In the genomic region with DNA sequence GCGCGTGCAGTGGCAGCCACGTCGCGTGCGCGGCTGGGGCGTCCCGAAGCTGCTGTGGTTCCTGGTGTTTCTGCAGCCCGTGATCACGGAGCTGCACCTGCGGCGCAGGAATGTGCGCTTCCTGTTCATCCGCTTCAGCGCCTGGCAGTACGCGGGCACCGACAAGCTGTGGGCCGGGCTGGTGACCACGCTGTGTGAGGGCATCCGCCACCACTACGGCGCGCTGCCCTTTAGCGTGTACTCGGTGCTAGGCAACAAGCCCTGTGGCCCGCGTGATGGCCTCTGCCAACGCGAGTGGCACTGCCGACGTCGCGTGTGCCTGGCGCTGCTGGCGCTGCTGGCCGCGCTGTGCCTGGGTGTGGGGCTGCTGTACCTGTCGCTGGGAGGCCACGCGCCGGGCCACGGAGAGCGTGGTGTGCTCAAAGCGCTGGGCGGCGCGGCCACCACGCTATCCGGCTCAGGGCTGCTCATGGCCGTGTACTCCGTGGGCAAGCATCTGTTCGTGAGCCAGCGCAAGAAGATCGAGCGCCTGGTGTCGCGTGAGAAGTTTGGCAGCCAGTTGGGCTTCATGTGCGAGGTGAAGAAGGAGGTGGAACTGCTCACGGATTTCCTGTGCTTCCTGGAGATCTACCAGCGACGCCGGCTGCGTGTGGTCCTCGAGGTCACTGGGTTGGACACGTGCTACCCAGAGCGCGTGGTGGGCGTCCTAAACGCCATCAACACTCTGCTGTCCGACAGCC, we compare ENCODE assay signal across 8 mouse cellular contexts. TPM values are rescaled to one million over a fixed set of nuclear protein-coding genes. Genes with fewer than 3 reads are reported as not detected.
DNase-seq lines count a peak whose midpoint lies in the region; ATAC-seq lines count a peak whose summit lies in the region.

No protein-coding gene starts in this region.

- ATAC-seq in heart, embryonic 12.5 days (ENCODE audit: insufficient number of reproducible peaks, low FRiP score), result 0 out of 2 replicates have a peak, but pooled peaks have one; percentile 4
- ATAC-seq in embryonic facial prominence, embryonic 11.5 days (replicated peaks; ENCODE audit: insufficient number of reproducible peaks, low FRiP score, low TSS enrichment, low read depth), result no peak
- no peak for ATAC-seq in activated CD4-positive, CD25-positive, alpha-beta regulatory T cell, adult 4 months

- H3K27ac ChIP-seq in heart, embryonic 12.5 days (ENCODE audit: poor library complexity, severe bottlenecking), result no peak overlapping the region
- no peak overlapping the region for H3K27ac ChIP-seq in embryonic facial prominence, embryonic 11.5 days (replicated peaks; ENCODE audit: low read depth, low read length)
- H3K27ac ChIP-seq in limb, embryonic 10.5 days, result peak overlapping the region; percentile 53

- H3K27me3 ChIP-seq in heart, embryonic 12.5 days (replicated peaks), result peaks cover 83% of the 10 kb centered on the region
- peaks cover 70% of the 10 kb centered on the region for H3K27me3 ChIP-seq in embryonic facial prominence, embryonic 11.5 days (ENCODE audit: control insufficient read depth, insufficient read depth, low read length)
- H3K27me3 ChIP-seq in limb, embryonic 10.5 days (ENCODE audit: low read depth, poor library complexity, severe bottlenecking), result peaks cover 83% of the 10 kb centered on the region
- H3K27me3 ChIP-seq in splenic B cell, adult 2 months (ENCODE audit: control insufficient read depth, insufficient read depth, low read length, poor library complexity, severe bottlenecking), result no peaks in the 10 kb centered on the region

- H3K9me3 ChIP-seq in heart, embryonic 12.5 days (replicated peaks), result no peaks in the 10 kb centered on the region
- no peaks in the 10 kb centered on the region for H3K9me3 ChIP-seq in embryonic facial prominence, embryonic 11.5 days (replicated peaks; ENCODE audit: control insufficient read depth, low read length)
- no peaks in the 10 kb centered on the region for H3K9me3 ChIP-seq in limb, embryonic 10.5 days (replicated peaks)

- no peaks in the 10 kb centered on the region for H3K36me3 ChIP-seq in heart, embryonic 12.5 days
- no peaks in the 10 kb centered on the region for H3K36me3 ChIP-seq in embryonic facial prominence, embryonic 11.5 days (replicated peaks; ENCODE audit: control insufficient read depth, insufficient read depth, low read depth, low read length)
- peaks cover 1% of the 10 kb centered on the region; the same call in 1 of the 2 replicates for H3K36me3 ChIP-seq in limb, embryonic 10.5 days
- H3K36me3 ChIP-seq in splenic B cell, adult 2 months (ENCODE audit: control insufficient read depth, insufficient read depth, low read length, poor library complexity, severe bottlenecking), result no peaks in the 10 kb centered on the region

- H3K4me2 ChIP-seq in heart, embryonic 12.5 days, result peak overlapping the region; percentile 78
- H3K4me2 ChIP-seq in embryonic facial prominence, embryonic 11.5 days (ENCODE audit: low read depth, low read length), result peak overlapping the region; percentile 78

- H3K4me1 ChIP-seq in heart, embryonic 12.5 days (replicated peaks), result peaks cover 31% of the 10 kb centered on the region
- peaks cover 7% of the 10 kb centered on the region; the same call in 1 of the 2 replicates for H3K4me1 ChIP-seq in embryonic facial prominence, embryonic 11.5 days (ENCODE audit: control insufficient read depth, insufficient read depth, low read length)
- peaks cover 32% of the 10 kb centered on the region for H3K4me1 ChIP-seq in limb, embryonic 10.5 days

- H3K4me3 ChIP-seq in heart, embryonic 12.5 days, result peak overlapping the region; percentile 41
- H3K4me3 ChIP-seq in embryonic facial prominence, embryonic 11.5 days (ENCODE audit: low read depth, low read length), result peak overlapping the region; percentile 38
- H3K4me3 ChIP-seq in limb, embryonic 10.5 days, result peak overlapping the region; percentile 59

- intact Hi-C loops in heart, postnatal 14 days (cut with DNase I), result no loop called here

- DNase-seq in heart, postnatal 14 days, result no peak
- peak; percentile 22 to 34 for DNase-seq in B cell, adult 2 months
- DNase-seq in embryonic facial prominence, embryonic 11.5 days (ENCODE audit: low spot score), result no peak
- DNase-seq in limb, embryonic 10.5 days (ENCODE audit: low spot score), result peak; percentile 51
- DNase-seq in splenic B cell, adult 2 months (ENCODE audit: low read depth, low spot score), result peak; percentile 40
- DNase-seq in adrenal gland, adult 18-20 months (ENCODE audit: low spot score in 2 of 2), result no peak

- peak overlapping the region; percentile 65 for H3K9ac ChIP-seq in heart, embryonic 12.5 days
- H3K9ac ChIP-seq in embryonic facial prominence, embryonic 11.5 days (replicated peaks; ENCODE audit: low read length), result no peak overlapping the region

- 15% methylated on average over 72 of the region's 72 CpGs for WGBS in heart, embryonic 12.5 days
- WGBS in embryonic facial prominence, embryonic 11.5 days, result 13% methylated on average over 72 of the region's 72 CpGs
- 14% methylated on average over 72 of the region's 72 CpGs for WGBS in limb, embryonic 10.5 days

RNA-seq across cellular contexts. Expression of a gene that starts 5.5 kb away (rescaled TPM):
- polyA plus RNA-seq in heart, embryonic 12.5 days (2016; fragmentation: Nextera tagmentation; extraction: Ambion mirVana), result 0.08 TPM in 1 of 2 replicates, not detected in the other
- total RNA-seq in heart, postnatal 14 days (2021), result not detected
- 0.08 TPM in 1 of 2 replicates, not detected in the other for polyA plus RNA-seq in embryonic facial prominence, embryonic 11.5 days (2014; fragmentation: Nextera tagmentation; extraction: Ambion mirVana)
- polyA plus RNA-seq in limb, embryonic 10.5 days (2016; fragmentation: Nextera tagmentation; extraction: Ambion mirVana), result 0.10 and 0.11 TPM in 2 replicates
- not detected for polyA plus RNA-seq in activated CD4-positive, CD25-positive, alpha-beta regulatory T cell, adult 4 months (2017; shearing (Covaris generic))
- under 1 TPM in 1 of 2 experiments, not detected in 1; 0.17 TPM for total RNA-seq in adrenal gland, adult 18-20 months (2021)

RNA-seq across cellular contexts. Expression of a gene that starts 15.0 kb away (rescaled TPM):
- polyA plus RNA-seq in heart, embryonic 12.5 days (2016; fragmentation: Nextera tagmentation; extraction: Ambion mirVana), result 66.4 and 74.0 TPM in 2 replicates
- total RNA-seq in heart, postnatal 14 days (2021), result 10 to 100 TPM; 48.9 to 49.6 TPM
- polyA plus RNA-seq in embryonic facial prominence, embryonic 11.5 days (2014; fragmentation: Nextera tagmentation; extraction: Ambion mirVana), result 51.7 and 58.2 TPM in 2 replicates
- 74.0 and 90.5 TPM in 2 replicates for polyA plus RNA-seq in limb, embryonic 10.5 days (2016; fragmentation: Nextera tagmentation; extraction: Ambion mirVana)
- polyA plus RNA-seq in activated CD4-positive, CD25-positive, alpha-beta regulatory T cell, adult 4 months (2017; shearing (Covaris generic)), result 10 to 100 TPM; 38.7 to 44.6 TPM
- 10 to 100 TPM; 70.0 to 92.4 TPM for total RNA-seq in adrenal gland, adult 18-20 months (2021)

RNA-seq across cellular contexts. Expression of a gene that starts 15.0 kb away (rescaled TPM):
- 2.4 TPM in 2 replicates for polyA plus RNA-seq in heart, embryonic 12.5 days (2016; fragmentation: Nextera tagmentation; extraction: Ambion mirVana)
- total RNA-seq in heart, postnatal 14 days (2021), result 1 to 10 TPM; 2.0 to 2.2 TPM
- 2.3 and 2.6 TPM in 2 replicates for polyA plus RNA-seq in embryonic facial prominence, embryonic 11.5 days (2014; fragmentation: Nextera tagmentation; extraction: Ambion mirVana)
- polyA plus RNA-seq in limb, embryonic 10.5 days (2016; fragmentation: Nextera tagmentation; extraction: Ambion mirVana), result 2.3 and 2.4 TPM in 2 replicates
- polyA plus RNA-seq in activated CD4-positive, CD25-positive, alpha-beta regulatory T cell, adult 4 months (2017; shearing (Covaris generic)), result under 1 TPM; 0.90 to 0.91 TPM
- 10 to 100 TPM in 1 of 2 experiments, 1 to 10 TPM in 1; 8.4 to 10.0 TPM for total RNA-seq in adrenal gland, adult 18-20 months (2021)

RNA-seq across cellular contexts. Expression of a gene that starts 39.7 kb away (rescaled TPM):
- polyA plus RNA-seq in heart, embryonic 12.5 days (2016; fragmentation: Nextera tagmentation; extraction: Ambion mirVana), result 26.2 and 26.5 TPM in 2 replicates
- 10 to 100 TPM; 41.3 to 41.5 TPM for total RNA-seq in heart, postnatal 14 days (2021)
- polyA plus RNA-seq in embryonic facial prominence, embryonic 11.5 days (2014; fragmentation: Nextera tagmentation; extraction: Ambion mirVana), result 3.6 and 3.7 TPM in 2 replicates
- polyA plus RNA-seq in limb, embryonic 10.5 days (2016; fragmentation: Nextera tagmentation; extraction: Ambion mirVana), result 25.9 and 27.2 TPM in 2 replicates
- polyA plus RNA-seq in activated CD4-positive, CD25-positive, alpha-beta regulatory T cell, adult 4 months (2017; shearing (Covaris generic)), result 1 to 10 TPM; 3.2 TPM
- 10 to 100 TPM; 72.8 to 73.6 TPM for total RNA-seq in adrenal gland, adult 18-20 months (2021)

RNA-seq across cellular contexts. Expression of a gene that starts 53.9 kb away (rescaled TPM):
- polyA plus RNA-seq in heart, embryonic 12.5 days (2016; fragmentation: Nextera tagmentation; extraction: Ambion mirVana), result 0.32 and 0.36 TPM in 2 replicates
- under 1 TPM; 0.20 to 0.36 TPM for total RNA-seq in heart, postnatal 14 days (2021)
- 0.22 and 0.31 TPM in 2 replicates for polyA plus RNA-seq in embryonic facial prominence, embryonic 11.5 days (2014; fragmentation: Nextera tagmentation; extraction: Ambion mirVana)
- polyA plus RNA-seq in limb, embryonic 10.5 days (2016; fragmentation: Nextera tagmentation; extraction: Ambion mirVana), result 0.71 and 0.93 TPM in 2 replicates
- 1 to 10 TPM in 1 of 2 experiments, under 1 TPM in 1; 0.46 to 2.3 TPM for polyA plus RNA-seq in activated CD4-positive, CD25-positive, alpha-beta regulatory T cell, adult 4 months (2017; shearing (Covaris generic))
- 1 to 10 TPM in 1 of 2 experiments, under 1 TPM in 1; 0.46 to 1.2 TPM for total RNA-seq in adrenal gland, adult 18-20 months (2021)

Comparison
In these comparisons a context has a peak if more than half of its experiments do, and no peak if none do; other contexts are left out.
1. DNase-seq: peak in B cell, adult 2 months (2 of 2), limb, embryonic 10.5 days (single experiment) and splenic B cell, adult 2 months (single experiment); none in heart, postnatal 14 days (0 of 2), embryonic facial prominence, embryonic 11.5 days (single experiment) and adrenal gland, adult 18-20 months (0 of 2).
2. Peak in every context shown above with its lines, with median percentiles within 50 percentile points of each other: H3K4me3 ChIP-seq.